Mouse (Mus musculus): ENCODE results near the gene Olfr781. TPM values are rescaled to one million over a fixed set of nuclear protein-coding genes. Genes with fewer than 3 reads are reported as not detected.
"Not testable (repeated sequence)": the region's sequence is repeated elsewhere in the genome, so short reads cannot be mapped to it uniquely, and the experiment has no call there.

The Olfr781 gene
- not detected in 2 replicates for polyA plus RNA-seq (2012; ENCODE audit: insufficient read depth, insufficient read length, low replicate concordance, missing spikeins)

- no peak within 1 kb of the TSS for H3K27ac ChIP-seq (ENCODE audit: insufficient read depth, low read depth, low read length)
- no peaks in the 10 kb centered on the region for H3K4me1 ChIP-seq (ENCODE audit: control insufficient read depth, insufficient read depth, low read length)
- no peak for TF ChIP-seq POLR2A (IDR thresholded peaks at IDR 0.05; ENCODE audit: insufficient read depth, low read depth, low read length)
- no peak for TF ChIP-seq CTCF (IDR thresholded peaks at IDR 0.05; ENCODE audit: insufficient read depth, low read depth, low read length)
- H3K4me3 ChIP-seq (ENCODE audit: insufficient read depth, low read depth, low read length) = no peak within 1 kb of the TSS
Observed at GRCm38 (mm10) chr10:129328554-129328953, at the start of gene Olfr781. Olfr781 (plus strand) TSS chr10:129328854.

GRCm38 (mm10) chr10:129312973-129313372 is 15.7 kb upstream of the Olfr781 start:
- H3K4me3 ChIP-seq (ENCODE audit: insufficient read depth, low read depth, low read length); H3K4me1 ChIP-seq (ENCODE audit: control insufficient read depth, insufficient read depth, low read length); H3K27ac ChIP-seq (ENCODE audit: insufficient read depth, low read depth, low read length): not testable (repeated sequence)
- 50% methylated on average over 1 of the region's 1 CpGs for WGBS

GRCm38 (mm10) chr10:129313521-129313920 is 15.1 kb upstream of the Olfr781 start:
- H3K4me3 ChIP-seq (ENCODE audit: insufficient read depth, low read depth, low read length); H3K4me1 ChIP-seq (ENCODE audit: control insufficient read depth, insufficient read depth, low read length); H3K27ac ChIP-seq (ENCODE audit: insufficient read depth, low read depth, low read length): not testable (repeated sequence)
- no CpG with 5 or more reads among the region's 1 CpGs for WGBS

- Histone ChIP-seq H3K4me3 (ENCODE audit: insufficient read depth, low read depth, low read length) (no peak within 1 kb of the TSS), H3K4me1 (ENCODE audit: control insufficient read depth, insufficient read depth, low read length) (no peaks in the 10 kb centered on the region), H3K27ac (ENCODE audit: insufficient read depth, low read depth, low read length) (no peak within 1 kb of the TSS)
- TF ChIP-seq CTCF (IDR thresholded peaks at IDR 0.05; ENCODE audit: insufficient read depth, low read depth, low read length) (no peak), POLR2A (IDR thresholded peaks at IDR 0.05; ENCODE audit: insufficient read depth, low read depth, low read length) (no peak)
- 87% methylated on average over 3 of the region's 3 CpGs for WGBS
Observed at GRCm38 (mm10) chr10:129317817-129318216, 10.8 kb upstream of the Olfr781 start, which contains the start of gene Olfr780. Olfr780 (plus strand) TSS chr10:129318117.

- 94% methylated on average over 3 of the region's 3 CpGs for WGBS
- no peak within 1 kb of the TSS for H3K27ac ChIP-seq (ENCODE audit: insufficient read depth, low read depth, low read length)
- no peak within 1 kb of the TSS for H3K4me3 ChIP-seq (ENCODE audit: insufficient read depth, low read depth, low read length)
- no peak for TF ChIP-seq POLR2A (IDR thresholded peaks at IDR 0.05; ENCODE audit: insufficient read depth, low read depth, low read length)
- no peak for TF ChIP-seq CTCF (IDR thresholded peaks at IDR 0.05; ENCODE audit: insufficient read depth, low read depth, low read length)
- H3K4me1 ChIP-seq (ENCODE audit: control insufficient read depth, insufficient read depth, low read length) = no peaks in the 10 kb centered on the region
Observed at GRCm38 (mm10) chr10:129348550-129348949, 19.9 kb downstream of the Olfr781 start, which contains the start of gene Olfr782. Olfr782 (plus strand) TSS chr10:129348850.

GRCm38 (mm10) chr10:129352475-129352874 is 23.8 kb downstream of the Olfr781 start:
- H3K27ac ChIP-seq (ENCODE audit: insufficient read depth, low read depth, low read length); H3K4me3 ChIP-seq (ENCODE audit: insufficient read depth, low read depth, low read length); H3K4me1 ChIP-seq (ENCODE audit: control insufficient read depth, insufficient read depth, low read length): not testable (repeated sequence)
- WGBS = 75% methylated on average over 2 of the region's 2 CpGs

GRCm38 (mm10) chr10:129356496-129356895 is 27.8 kb downstream of the Olfr781 start:
- H3K4me1 ChIP-seq (ENCODE audit: control insufficient read depth, insufficient read depth, low read length); H3K4me3 ChIP-seq (ENCODE audit: insufficient read depth, low read depth, low read length); H3K27ac ChIP-seq (ENCODE audit: insufficient read depth, low read depth, low read length): not testable (repeated sequence)
- 84% methylated on average over 4 of the region's 4 CpGs for WGBS

GRCm38 (mm10) chr10:129357307-129357706 is 28.7 kb downstream of the Olfr781 start:
- Histone ChIP-seq H3K27ac (ENCODE audit: insufficient read depth, low read depth, low read length) (no peak overlapping the region), H3K4me1 (ENCODE audit: control insufficient read depth, insufficient read depth, low read length) (no peaks in the 10 kb centered on the region), H3K4me3 (ENCODE audit: insufficient read depth, low read depth, low read length) (no peak overlapping the region)
- TF ChIP-seq CTCF (IDR thresholded peaks at IDR 0.05; ENCODE audit: insufficient read depth, low read depth, low read length) (no peak), POLR2A (IDR thresholded peaks at IDR 0.05; ENCODE audit: insufficient read depth, low read depth, low read length) (no peak)
- WGBS = 75% methylated on average over 5 of the region's 5 CpGs

- H3K4me1 ChIP-seq (ENCODE audit: control insufficient read depth, insufficient read depth, low read length); H3K27ac ChIP-seq (ENCODE audit: insufficient read depth, low read depth, low read length); H3K4me3 ChIP-seq (ENCODE audit: insufficient read depth, low read depth, low read length): not testable (repeated sequence)
- WGBS = 89% methylated on average over 5 of the region's 5 CpGs
Observed at GRCm38 (mm10) chr10:129374051-129374450, 45.4 kb downstream of the Olfr781 start.

Other genes starting within 250 kb of the Olfr781 start
- not detected in 2 replicates for gene Olfr767, start 245.9 kb upstream of the Olfr781 start, polyA plus RNA-seq (2012; ENCODE audit: insufficient read depth, insufficient read length, low replicate concordance, missing spikeins)
- not detected in 2 replicates for gene Olfr768, start 229.5 kb upstream of the Olfr781 start, polyA plus RNA-seq (2012; ENCODE audit: insufficient read depth, insufficient read length, low replicate concordance, missing spikeins)
- not detected in 2 replicates for gene Olfr769, start 211.0 kb upstream of the Olfr781 start, polyA plus RNA-seq (2012; ENCODE audit: insufficient read depth, insufficient read length, low replicate concordance, missing spikeins)
- gene Olfr770, start 189.9 kb upstream of the Olfr781 start, polyA plus RNA-seq (2012; ENCODE audit: insufficient read depth, insufficient read length, low replicate concordance, missing spikeins) = not detected in 2 replicates
- gene Olfr771, start 164.1 kb upstream of the Olfr781 start, polyA plus RNA-seq (2012; ENCODE audit: insufficient read depth, insufficient read length, low replicate concordance, missing spikeins) = not detected in 2 replicates
- not detected in 2 replicates for gene Olfr772, start 150.9 kb upstream of the Olfr781 start, polyA plus RNA-seq (2012; ENCODE audit: insufficient read depth, insufficient read length, low replicate concordance, missing spikeins)
- gene Olfr773, start 141.4 kb upstream of the Olfr781 start, polyA plus RNA-seq (2012; ENCODE audit: insufficient read depth, insufficient read length, low replicate concordance, missing spikeins) = not detected in 2 replicates
- gene Olfr774, start 92.7 kb upstream of the Olfr781 start, polyA plus RNA-seq (2012; ENCODE audit: insufficient read depth, insufficient read length, low replicate concordance, missing spikeins) = not detected in 2 replicates
- gene Olfr775, start 80.4 kb upstream of the Olfr781 start, polyA plus RNA-seq (2012; ENCODE audit: insufficient read depth, insufficient read length, low replicate concordance, missing spikeins) = not detected in 2 replicates
- gene Olfr776, start 69.7 kb upstream of the Olfr781 start, polyA plus RNA-seq (2012; ENCODE audit: insufficient read depth, insufficient read length, low replicate concordance, missing spikeins) = not detected in 2 replicates
- gene Olfr777, start 57.4 kb upstream of the Olfr781 start, polyA plus RNA-seq (2012; ENCODE audit: insufficient read depth, insufficient read length, low replicate concordance, missing spikeins) = not detected in 2 replicates
- not detected in 2 replicates for gene Olfr780, start 10.7 kb upstream of the Olfr781 start, polyA plus RNA-seq (2012; ENCODE audit: insufficient read depth, insufficient read length, low replicate concordance, missing spikeins)
- gene Olfr782, start 20.0 kb downstream of the Olfr781 start, polyA plus RNA-seq (2012; ENCODE audit: insufficient read depth, insufficient read length, low replicate concordance, missing spikeins) = not detected in 2 replicates
- gene Olfr784, start 55.2 kb downstream of the Olfr781 start, polyA plus RNA-seq (2012; ENCODE audit: insufficient read depth, insufficient read length, low replicate concordance, missing spikeins) = not detected in 2 replicates
- gene Olfr785, start 76.6 kb downstream of the Olfr781 start, polyA plus RNA-seq (2012; ENCODE audit: insufficient read depth, insufficient read length, low replicate concordance, missing spikeins) = not detected in 2 replicates
- not detected in 2 replicates for gene Olfr786, start 98.5 kb downstream of the Olfr781 start, polyA plus RNA-seq (2012; ENCODE audit: insufficient read depth, insufficient read length, low replicate concordance, missing spikeins)
- gene Olfr787, start 133.0 kb downstream of the Olfr781 start, polyA plus RNA-seq (2012; ENCODE audit: insufficient read depth, insufficient read length, low replicate concordance, missing spikeins) = not detected in 2 replicates
- gene Olfr788, start 142.1 kb downstream of the Olfr781 start, polyA plus RNA-seq (2012; ENCODE audit: insufficient read depth, insufficient read length, low replicate concordance, missing spikeins) = not detected in 2 replicates
- not detected in 2 replicates for gene Olfr789, start 155.9 kb downstream of the Olfr781 start, polyA plus RNA-seq (2012; ENCODE audit: insufficient read depth, insufficient read length, low replicate concordance, missing spikeins)
- gene Olfr790, start 169.6 kb downstream of the Olfr781 start, polyA plus RNA-seq (2012; ENCODE audit: insufficient read depth, insufficient read length, low replicate concordance, missing spikeins) = not detected in 2 replicates
- gene Olfr791, start 192.9 kb downstream of the Olfr781 start, polyA plus RNA-seq (2012; ENCODE audit: insufficient read depth, insufficient read length, low replicate concordance, missing spikeins) = not detected in 2 replicates
- not detected in 2 replicates for gene Olfr792, start 210.3 kb downstream of the Olfr781 start, polyA plus RNA-seq (2012; ENCODE audit: insufficient read depth, insufficient read length, low replicate concordance, missing spikeins)
- not detected in 2 replicates for gene Olfr794, start 238.8 kb downstream of the Olfr781 start, polyA plus RNA-seq (2012; ENCODE audit: insufficient read depth, insufficient read length, low replicate concordance, missing spikeins)

Measured in olfactory bulb, adult 2 months (tissue).